ENCODE assay signal across 9 mouse cellular contexts in genomic region chr1:140183664-140184063, GRCm38 (mm10). TPM values are rescaled to one million over a fixed set of nuclear protein-coding genes. Genes with fewer than 3 reads are reported as not detected.
A peak's percentile ranks its signal among the peaks of the same experiment; 100 is the strongest.
DNase-seq lines count a peak whose midpoint lies in the region; ATAC-seq and TF ChIP-seq lines count a peak whose summit lies in the region.
"Not testable (repeated sequence)": the region's sequence is repeated elsewhere in the genome, so short reads cannot be mapped to it uniquely, and the experiment has no call there.
"Had no signal": no experiment of that assay in that cellular context is flagged by ENCODE, and none has a peak within 500 bp of the region (broad histone marks: within the 10 kb centered on the region; RNA-seq: fewer than 3 reads in every experiment).

Gene Cfh (minus strand): TSS chr1:140183764.

- not testable (repeated sequence) for H3K9me3 ChIP-seq in heart, postnatal 0 days (replicated peaks; ENCODE audit: control insufficient read depth, low read length); liver, embryonic 15.5 days (replicated peaks); midbrain, embryonic 14.5 days (ENCODE audit: control insufficient read depth, low read length)

- TF ChIP-seq EP300 in heart, postnatal 0 days (IDR thresholded peaks at IDR 0.05; ENCODE audit: low read depth) = not testable (repeated sequence)

- not testable (repeated sequence) for DNase-seq in adrenal gland, postnatal 36 days; gastrocnemius, adult 2 months; heart, postnatal 0 days (ENCODE audit: low spot score); kidney, adult 2 months; layer of hippocampus, postnatal 36 days; midbrain, embryonic 14.5 days

- TF ChIP-seq CTCF in gastrocnemius, adult 2 months (IDR thresholded peaks at IDR 0.05); heart, postnatal 0 days (IDR thresholded peaks at IDR 0.05; ENCODE audit: low read depth); kidney, adult 2 months (conservative IDR thresholded peaks at IDR 0.05; ENCODE audit: insufficient read depth, insufficient read length, low read depth, low read length): not testable (repeated sequence)

- not testable (repeated sequence) for H3K36me3 ChIP-seq in heart, postnatal 0 days (replicated peaks; ENCODE audit: control insufficient read depth, insufficient read depth, low read length); kidney, adult 2 months (ENCODE audit: control insufficient read depth, insufficient read depth, low read length); liver, embryonic 15.5 days (replicated peaks); midbrain, embryonic 14.5 days (ENCODE audit: control insufficient read depth, insufficient read depth, low read length)

- intact Hi-C loops in gastrocnemius, adult 2 months (cut with DNase I) = not testable (repeated sequence)

- peak within 1 kb of the TSS; percentile 51 for H3K4me3 ChIP-seq in gastrocnemius, adult 2 months
- peak within 1 kb of the TSS; percentile 3; the same call in 1 of the 2 replicates for H3K4me3 ChIP-seq in heart, postnatal 0 days (ENCODE audit: low read depth, low read length)
- H3K4me3 ChIP-seq in kidney, adult 2 months (ENCODE audit: insufficient read depth, low read depth, low read length); midbrain, embryonic 14.5 days (replicated peaks; ENCODE audit: low read depth, low read length): not testable (repeated sequence)
- H3K4me3 ChIP-seq in liver, embryonic 15.5 days (replicated peaks) = peak within 1 kb of the TSS; percentile 10; the same call in 1 of the 2 replicates

- not testable (repeated sequence) for H3K9ac ChIP-seq in heart, postnatal 0 days (replicated peaks; ENCODE audit: low read depth, low read length); liver, embryonic 15.5 days; midbrain, embryonic 14.5 days (replicated peaks; ENCODE audit: low read length)

- H3K4me1 ChIP-seq in heart, postnatal 0 days (ENCODE audit: control insufficient read depth, insufficient read depth); kidney, adult 2 months (ENCODE audit: control insufficient read depth, insufficient read depth, low read length); liver, embryonic 15.5 days (replicated peaks); midbrain, embryonic 14.5 days (ENCODE audit: control insufficient read depth, insufficient read depth, low read length): not testable (repeated sequence)

- peak within 1 kb of the TSS; percentile 46; the same call in 1 of the 2 replicates for H3K27ac ChIP-seq in gastrocnemius, adult 2 months
- peak within 1 kb of the TSS; percentile 30; the same call in 1 of the 2 replicates for H3K27ac ChIP-seq in heart, postnatal 0 days (ENCODE audit: low read depth)
- H3K27ac ChIP-seq in kidney, adult 2 months (ENCODE audit: insufficient read depth, low read depth, low read length) = peak within 1 kb of the TSS; percentile 38; the same call in 1 of the 2 replicates
- H3K27ac ChIP-seq in liver, embryonic 15.5 days (replicated peaks) = 0 out of 2 replicates have a peak within 1 kb of the TSS, but pooled peaks have one; percentile 33
- not testable (repeated sequence) for H3K27ac ChIP-seq in midbrain, embryonic 14.5 days (replicated peaks; ENCODE audit: low read depth, low read length)

- not testable (repeated sequence) for H3K27me3 ChIP-seq in heart, postnatal 0 days (ENCODE audit: control insufficient read depth, insufficient read depth, low read length); kidney, adult 2 months (replicated peaks; ENCODE audit: control insufficient read depth, insufficient read depth, low read length); liver, embryonic 15.5 days; midbrain, embryonic 14.5 days (ENCODE audit: control insufficient read depth, insufficient read depth, low read length)

- not testable (repeated sequence) for H3K4me2 ChIP-seq in heart, postnatal 0 days (ENCODE audit: low read depth, low read length); liver, embryonic 15.5 days; midbrain, embryonic 14.5 days (ENCODE audit: low read length)

- ATAC-seq in heart, postnatal 0 days (ENCODE audit: insufficient read depth, low read depth); liver, embryonic 15.5 days (ENCODE audit: insufficient read depth); midbrain, embryonic 14.5 days (ENCODE audit: low FRiP score, low TSS enrichment): not testable (repeated sequence)

- not testable (repeated sequence) for TF ChIP-seq POLR2A in kidney, adult 2 months (IDR thresholded peaks at IDR 0.05; ENCODE audit: low read depth, low read length)

RNA-seq across cellular contexts. Expression of gene Cfh, which starts in this region (rescaled TPM):
- total RNA-seq in adrenal gland, postnatal 36 days (2021) = 100 to 1,000 TPM; 182 to 202 TPM
- 1 to 10 TPM; 6.3 to 8.4 TPM for total RNA-seq in gastrocnemius, adult 2 months (2021)
- total RNA-seq in heart, postnatal 0 days (2014; rRNA removed; ENCODE audit: low replicate concordance) = 25.7 and 26.5 TPM in 2 replicates
- polyA plus RNA-seq in heart, postnatal 0 days (2015; fragmentation: Nextera tagmentation; extraction: Ambion mirVana) = 24.4 and 28.5 TPM in 2 replicates
- polyA plus RNA-seq in kidney, adult 2 months (2012; rRNA removed) = 33.4 and 52.7 TPM in 2 replicates
- total RNA-seq in layer of hippocampus, postnatal 36 days (2021) = 10 to 100 TPM; 12.2 to 15.5 TPM
- polyA plus RNA-seq in liver, embryonic 15.5 days (2015; fragmentation: Nextera tagmentation; extraction: Ambion mirVana) = 15.8 and 17.1 TPM in 2 replicates
- 1.1 and 24.1 TPM in 2 replicates for polyA plus RNA-seq in midbrain, embryonic 14.5 days (2014; fragmentation: Nextera tagmentation; extraction: Ambion mirVana)
- total RNA-seq: hematopoietic stem cell, adult 5-6 weeks; MEL had no signal
